Mouse (Mus musculus): Measurements from ENCODE around the gene Epsti1. TPM values are rescaled to one million over a fixed set of nuclear protein-coding genes. Genes with fewer than 3 reads are reported as not detected.
A peak's percentile ranks its signal among the peaks of the same experiment; 100 is the strongest.

Gene Epsti1
- 0.23 and 0.73 TPM in 2 replicates for polyA plus RNA-seq (2015; fragmentation: Nextera tagmentation; extraction: Ambion mirVana)

- no peaks in the 10 kb centered on the region for H3K9me3 ChIP-seq
- no peaks in the 10 kb centered on the region for H3K36me3 ChIP-seq
- no peak within 1 kb of the TSS for H3K27ac ChIP-seq (replicated peaks)
- peaks cover 8% of the 10 kb centered on the region for H3K4me1 ChIP-seq
- WGBS: 49% methylated on average over 15 of the region's 15 CpGs
- H3K9ac ChIP-seq: peak within 1 kb of the TSS; percentile 56; the same call in 1 of the 2 replicates
- H3K4me3 ChIP-seq: peak within 1 kb of the TSS; percentile 32
- H3K4me2 ChIP-seq: peak within 1 kb of the TSS; percentile 56
- H3K27me3 ChIP-seq (replicated peaks): no peaks in the 10 kb centered on the region
- ATAC-seq (ENCODE audit: extremely low read depth, insufficient number of reproducible peaks, low FRiP score, low TSS enrichment): no peak
These were observed at the start of gene Epsti1 for GRCm38 (mm10) chr14:77904171-77904762. Gene Epsti1 (plus strand): TSS chr14:77904239.

GRCm38 (mm10) chr14:77859894-77860293 lies 44.1 kb upstream of the Epsti1 start:
- H3K27ac ChIP-seq (replicated peaks): no peak overlapping the region
- H3K4me1 ChIP-seq: peaks cover 7% of the 10 kb centered on the region
- no peak overlapping the region for H3K4me2 ChIP-seq
- no peaks in the 10 kb centered on the region for H3K27me3 ChIP-seq (replicated peaks)
- no peaks in the 10 kb centered on the region for H3K9me3 ChIP-seq
- H3K9ac ChIP-seq: no peak overlapping the region
- no peak overlapping the region for H3K4me3 ChIP-seq
- no peak for ATAC-seq (ENCODE audit: extremely low read depth, insufficient number of reproducible peaks, low FRiP score, low TSS enrichment)
- 75% methylated on average over 1 of the region's 1 CpGs for WGBS
- peaks cover 9% of the 10 kb centered on the region; the same call in 1 of the 2 replicates for H3K36me3 ChIP-seq

GRCm38 (mm10) chr14:77860841-77861560 lies 43.0 kb upstream of the Epsti1 start:
- H3K4me1 ChIP-seq: peaks cover 10% of the 10 kb centered on the region
- no peak overlapping the region for H3K4me3 ChIP-seq
- H3K4me2 ChIP-seq: no peak overlapping the region
- H3K9ac ChIP-seq: no peak overlapping the region
- H3K27ac ChIP-seq (replicated peaks): no peak overlapping the region
- no peaks in the 10 kb centered on the region for H3K27me3 ChIP-seq (replicated peaks)
- 47% methylated on average over 5 of the region's 5 CpGs for WGBS
- H3K36me3 ChIP-seq: peaks cover 3% of the 10 kb centered on the region; the same call in 1 of the 2 replicates
- H3K9me3 ChIP-seq: no peaks in the 10 kb centered on the region
- ATAC-seq (ENCODE audit: extremely low read depth, insufficient number of reproducible peaks, low FRiP score, low TSS enrichment): no peak

- no peak overlapping the region for H3K9ac ChIP-seq
- H3K4me1 ChIP-seq: peaks cover 10% of the 10 kb centered on the region
- H3K27ac ChIP-seq (replicated peaks): no peak overlapping the region
- no peak overlapping the region for H3K4me2 ChIP-seq
- H3K36me3 ChIP-seq: 0 out of 2 replicates have a peak, but pooled peaks cover 3% of the 10 kb centered on the region
- H3K9me3 ChIP-seq: no peaks in the 10 kb centered on the region
- no peaks in the 10 kb centered on the region for H3K27me3 ChIP-seq (replicated peaks)
- WGBS: 78% methylated on average over 3 of the region's 3 CpGs
- no peak for ATAC-seq (ENCODE audit: extremely low read depth, insufficient number of reproducible peaks, low FRiP score, low TSS enrichment)
- H3K4me3 ChIP-seq: no peak overlapping the region
These were observed 40.0 kb upstream of the Epsti1 start for GRCm38 (mm10) chr14:77864051-77864450.

GRCm38 (mm10) chr14:77864510-77864909 lies 39.5 kb upstream of the Epsti1 start:
- Histone ChIP-seq H3K4me1 (peaks cover 10% of the 10 kb centered on the region), H3K36me3 (0 out of 2 replicates have a peak, but pooled peaks cover 6% of the 10 kb centered on the region), H3K27ac (replicated peaks) (no peak overlapping the region), H3K27me3 (replicated peaks) (no peaks in the 10 kb centered on the region), H3K4me2 (no peak overlapping the region), H3K4me3 (no peak overlapping the region), H3K9ac (no peak overlapping the region), H3K9me3 (no peaks in the 10 kb centered on the region)
- 82% methylated on average over 6 of the region's 6 CpGs for WGBS
- no peak for ATAC-seq (ENCODE audit: extremely low read depth, insufficient number of reproducible peaks, low FRiP score, low TSS enrichment)

GRCm38 (mm10) chr14:77867601-77868000 lies 36.4 kb upstream of the Epsti1 start:
- WGBS: 90% methylated on average over 5 of the region's 5 CpGs
- no peak for ATAC-seq (ENCODE audit: extremely low read depth, insufficient number of reproducible peaks, low FRiP score, low TSS enrichment)
- Histone ChIP-seq H3K36me3 (peaks cover 19% of the 10 kb centered on the region; the same call in 1 of the 2 replicates), H3K9me3 (no peaks in the 10 kb centered on the region), H3K27me3 (replicated peaks) (no peaks in the 10 kb centered on the region), H3K4me1 (peaks cover 5% of the 10 kb centered on the region; the same call in 1 of the 2 replicates), H3K27ac (replicated peaks) (no peak overlapping the region), H3K4me3 (no peak overlapping the region), H3K9ac (no peak overlapping the region), H3K4me2 (no peak overlapping the region)

- no peak for ATAC-seq (ENCODE audit: extremely low read depth, insufficient number of reproducible peaks, low FRiP score, low TSS enrichment)
- Histone ChIP-seq H3K4me1 (peaks cover 13% of the 10 kb centered on the region), H3K4me2 (no peak overlapping the region), H3K4me3 (no peak overlapping the region), H3K9ac (no peak overlapping the region), H3K9me3 (no peaks in the 10 kb centered on the region), H3K27me3 (replicated peaks) (no peaks in the 10 kb centered on the region), H3K36me3 (peaks cover 19% of the 10 kb centered on the region; the same call in 1 of the 2 replicates), H3K27ac (replicated peaks) (no peak overlapping the region)
- 79% methylated on average over 3 of the region's 3 CpGs for WGBS
These were observed 33.1 kb upstream of the Epsti1 start for GRCm38 (mm10) chr14:77870926-77871325.

- Histone ChIP-seq H3K4me1 (peaks cover 13% of the 10 kb centered on the region), H3K27me3 (replicated peaks) (no peaks in the 10 kb centered on the region), H3K4me2 (no peak overlapping the region), H3K9ac (no peak overlapping the region), H3K9me3 (no peaks in the 10 kb centered on the region), H3K36me3 (peaks cover 19% of the 10 kb centered on the region; the same call in 1 of the 2 replicates), H3K27ac (replicated peaks) (no peak overlapping the region), H3K4me3 (no peak overlapping the region)
- WGBS: 87% methylated on average over 6 of the region's 6 CpGs
- no peak for ATAC-seq (ENCODE audit: extremely low read depth, insufficient number of reproducible peaks, low FRiP score, low TSS enrichment)
These were observed 32.6 kb upstream of the Epsti1 start for GRCm38 (mm10) chr14:77871380-77871975.

GRCm38 (mm10) chr14:77874304-77875241 lies 29.5 kb upstream of the Epsti1 start, which contains the start of gene Dnajc15:
Gene Dnajc15 (minus strand): TSS chr14:77875125.
- Histone ChIP-seq H3K27me3 (replicated peaks) (no peaks in the 10 kb centered on the region), H3K4me3 (peak within 1 kb of the TSS; percentile 65), H3K4me2 (peak within 1 kb of the TSS; percentile 77), H3K36me3 (peaks cover 12% of the 10 kb centered on the region; the same call in 1 of the 2 replicates), H3K4me1 (peaks cover 13% of the 10 kb centered on the region), H3K9ac (peak within 1 kb of the TSS; percentile 84), H3K27ac (replicated peaks) (no peak within 1 kb of the TSS), H3K9me3 (no peaks in the 10 kb centered on the region)
- peak; percentile 54 for ATAC-seq (ENCODE audit: extremely low read depth, insufficient number of reproducible peaks, low FRiP score, low TSS enrichment)
- WGBS: 1% methylated on average over 44 of the region's 44 CpGs

- Histone ChIP-seq H3K4me2 (no peak overlapping the region), H3K4me3 (no peak overlapping the region), H3K27me3 (replicated peaks) (no peaks in the 10 kb centered on the region), H3K4me1 (peaks cover 13% of the 10 kb centered on the region), H3K27ac (replicated peaks) (no peak overlapping the region), H3K36me3 (peaks cover 4% of the 10 kb centered on the region; the same call in 1 of the 2 replicates), H3K9ac (no peak overlapping the region), H3K9me3 (no peaks in the 10 kb centered on the region)
- no peak for ATAC-seq (ENCODE audit: extremely low read depth, insufficient number of reproducible peaks, low FRiP score, low TSS enrichment)
- 88% methylated on average over 1 of the region's 1 CpGs for WGBS
These were observed 27.8 kb upstream of the Epsti1 start for GRCm38 (mm10) chr14:77876199-77876598.

All from heart, embryonic 13.5 days (tissue).